In the genomic region with DNA sequence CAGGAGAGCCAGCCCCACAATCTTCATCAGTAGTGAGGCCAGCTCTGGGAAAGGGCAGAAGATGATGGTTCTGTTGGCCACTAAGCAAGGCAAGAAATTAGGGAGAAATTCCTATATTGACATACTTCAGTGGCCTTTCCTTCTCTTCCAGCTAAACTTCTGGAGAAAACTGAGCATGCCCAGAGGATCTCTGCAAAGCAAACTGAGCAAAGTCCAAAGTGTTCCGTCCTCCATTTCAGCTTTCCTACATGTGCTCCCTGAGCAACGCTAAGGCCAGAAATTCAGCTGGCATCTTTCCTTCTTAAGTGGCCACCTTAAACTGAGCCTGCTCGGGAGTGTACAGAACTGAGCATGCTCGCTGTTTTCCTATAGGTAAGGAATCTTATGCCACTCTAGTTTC, we compare ENCODE assay signal across 24 mouse cellular contexts.
"Had no signal": no experiment of that assay in that cellular context is flagged by ENCODE, and none has a peak within 500 bp of the region (broad histone marks: within the 10 kb centered on the region; RNA-seq: fewer than 3 reads in every experiment).

No protein-coding gene starts in this region.

- DNase-seq: gastrocnemius, adult 2 months; gastrocnemius, postnatal 10 days; gastrocnemius, postnatal 25 days; heart, adult 18-20 months; heart, postnatal 10 days; heart, postnatal 4 days; kidney, postnatal 10 days; kidney, postnatal 4 days; liver had no signal

- H3K27me3 ChIP-seq: heart, embryonic 12.5 days; intestine, embryonic 15.5 days; limb, embryonic 12.5 days; liver, embryonic 12.5 days had no signal

- H3K4me2 ChIP-seq: heart, embryonic 12.5 days; hindbrain, embryonic 12.5 days; hindbrain, embryonic 14.5 days; intestine, embryonic 15.5 days; limb, embryonic 12.5 days; liver, embryonic 12.5 days had no signal

- H3K9ac ChIP-seq: heart, embryonic 12.5 days; hindbrain, embryonic 12.5 days; hindbrain, embryonic 14.5 days; intestine, embryonic 15.5 days; limb, embryonic 12.5 days; liver, embryonic 12.5 days; liver, embryonic 14.5 days had no signal

- H3K27ac ChIP-seq: gastrocnemius, adult 2 months; heart, embryonic 10.5 days; hindbrain, embryonic 10.5 days; hindbrain, embryonic 12.5 days; hindbrain, embryonic 14.5 days; intestine, embryonic 15.5 days; layer of hippocampus, adult 2 months; left cerebral cortex, adult 2 months; limb, embryonic 10.5 days; limb, embryonic 12.5 days; liver, embryonic 12.5 days; liver, embryonic 14.5 days had no signal

- H3K9me3 ChIP-seq: heart, embryonic 10.5 days; heart, embryonic 12.5 days; hindbrain, embryonic 10.5 days; hindbrain, embryonic 12.5 days; intestine, embryonic 15.5 days; limb, embryonic 10.5 days; limb, embryonic 12.5 days; liver, embryonic 12.5 days had no signal

- H3K4me3 ChIP-seq: gastrocnemius, adult 2 months; heart, embryonic 10.5 days; heart, embryonic 12.5 days; hindbrain, embryonic 10.5 days; hindbrain, embryonic 12.5 days; intestine, embryonic 15.5 days; layer of hippocampus, adult 2 months; left cerebral cortex, adult 2 months; limb, embryonic 10.5 days; limb, embryonic 12.5 days; liver, embryonic 12.5 days had no signal

- H3K36me3 ChIP-seq: heart, embryonic 10.5 days; heart, embryonic 12.5 days; hindbrain, embryonic 10.5 days; hindbrain, embryonic 12.5 days; intestine, embryonic 15.5 days; limb, embryonic 10.5 days; limb, embryonic 12.5 days; liver, embryonic 12.5 days had no signal

- H3K4me1 ChIP-seq: heart, embryonic 10.5 days; heart, embryonic 12.5 days; intestine, embryonic 15.5 days; limb, embryonic 12.5 days; liver, embryonic 12.5 days had no signal

- ATAC-seq: hindbrain, embryonic 16.5 days; inflammation-experienced regulatory T-cells, adult 6 months; intestine, embryonic 15.5 days; intestine, postnatal 0 days; liver, embryonic 12.5 days had no signal
